Mouse (Mus musculus): ENCODE measurements around the gene Trim75.

Gene Trim75

DNA sequence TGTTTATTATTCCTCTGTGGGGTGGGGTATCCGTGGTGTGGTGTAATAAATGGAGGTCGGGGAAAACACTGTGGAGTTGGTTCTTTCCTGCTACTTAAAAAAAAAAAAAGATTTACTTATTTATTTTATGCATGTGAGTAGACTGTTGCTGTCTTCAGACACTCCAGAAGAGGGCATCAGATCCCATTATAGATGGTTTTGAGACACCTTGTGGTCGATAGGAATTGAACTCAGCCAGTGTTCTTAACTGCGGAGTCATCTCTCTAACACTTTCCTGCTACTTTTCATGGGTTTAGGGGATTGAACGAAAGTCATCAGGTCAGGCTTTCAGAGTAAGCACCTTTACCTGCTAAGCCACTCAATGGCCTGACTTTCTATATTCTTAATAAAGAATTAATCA lies 42.8 kb downstream of the Trim75 start:
- peak; percentile 51 for DNase-seq (ENCODE audit: low read depth, low spot score)

DNA sequence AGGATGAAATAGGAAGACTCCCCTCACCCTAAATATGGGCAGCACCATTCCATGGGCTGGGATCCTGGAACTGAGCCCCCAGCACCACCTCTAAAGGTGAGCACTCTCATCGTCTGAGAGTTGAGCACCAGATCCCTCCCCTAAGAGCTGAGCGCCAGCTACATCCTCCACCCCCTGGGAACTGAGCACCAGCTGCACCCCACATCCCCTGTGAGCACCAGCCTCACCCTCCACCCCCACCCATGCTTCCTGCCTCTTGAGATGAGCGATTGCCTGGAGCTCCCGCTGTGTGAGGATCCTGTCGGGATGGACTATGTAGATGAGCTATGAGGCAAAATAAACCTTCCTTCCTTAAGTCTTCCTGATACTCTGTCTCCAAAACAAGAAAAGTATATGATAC lies 44.7 kb downstream of the Trim75 start:
- peak; percentile 82 for DNase-seq (ENCODE audit: low read depth, low spot score)

DNA sequence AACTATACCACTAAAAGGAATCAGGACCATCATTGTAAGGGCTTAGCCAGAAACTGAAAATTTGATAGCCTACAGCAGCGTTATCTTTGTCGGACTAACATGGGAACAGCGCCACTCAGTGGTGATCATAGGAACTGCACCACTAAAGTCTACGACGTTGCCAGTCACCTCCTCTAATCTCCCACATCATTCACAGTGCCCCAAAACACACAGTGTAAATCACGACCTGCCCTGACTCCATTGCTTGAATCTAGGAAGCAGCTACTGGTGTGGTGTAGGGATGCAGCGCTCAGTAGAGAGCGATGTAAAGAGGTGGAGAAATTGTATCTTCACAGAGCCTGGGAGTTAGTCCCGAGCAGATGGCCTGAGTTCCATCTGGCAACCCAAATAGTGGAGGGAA lies 46.1 kb downstream of the Trim75 start:
- DNase-seq (ENCODE audit: low read depth, low spot score), result peak; percentile 92

DNA sequence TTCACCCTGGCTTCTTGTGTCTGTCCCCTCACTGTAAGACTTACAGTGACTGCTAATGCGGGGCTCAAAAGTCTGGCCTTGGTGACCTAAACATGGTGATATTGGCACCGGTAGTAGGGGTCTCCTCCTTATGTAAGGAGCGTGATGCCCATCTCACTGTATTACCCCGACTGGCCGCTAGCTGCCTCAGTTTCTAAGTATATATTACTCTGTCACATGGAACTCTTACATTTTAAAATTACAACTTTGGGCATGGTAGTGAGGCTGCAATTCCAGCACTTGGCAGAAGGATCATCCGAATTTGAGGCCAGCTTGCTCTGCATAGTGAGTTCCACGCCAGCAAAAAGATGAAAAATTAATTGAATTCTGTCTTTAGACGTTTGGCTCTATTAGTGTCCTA lies 46.6 kb downstream of the Trim75 start:
- DNase-seq (ENCODE audit: low read depth, low spot score), result peak; percentile 12

DNA sequence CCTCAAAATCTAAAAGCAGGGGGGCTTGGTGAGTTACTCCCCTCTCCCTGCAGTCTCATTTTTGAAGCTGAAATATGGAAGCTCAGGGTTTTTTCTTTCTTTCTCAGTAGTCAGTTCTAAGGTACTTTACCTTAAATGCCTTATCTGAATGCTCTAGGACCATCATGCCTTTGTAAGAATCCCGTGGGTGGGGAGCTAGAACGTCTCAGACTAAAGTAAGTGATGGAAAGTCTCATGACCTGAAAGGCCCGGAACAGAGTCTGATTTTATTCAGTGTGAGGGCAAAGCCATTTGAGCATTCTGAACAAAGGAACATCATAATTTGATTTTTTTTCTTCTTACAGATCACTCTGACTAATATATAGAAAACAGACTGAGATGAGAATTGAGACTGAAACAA lies 52.6 kb downstream of the Trim75 start:
- DNase-seq (ENCODE audit: low read depth, low spot score), result peak; percentile 34
